Mouse (Mus musculus) layer of hippocampus, adult 9-10 months (tissue): ENCODE results near the gene Gm3173.
"Not testable (repeated sequence)": the region's sequence is repeated elsewhere in the genome, so short reads cannot be mapped to it uniquely, and the experiment has no call there.

Source experiments
- DNase-seq: peaks from one replicate; pipeline ENCODE4 v3.0.0; 2022; ENCODE audit warnings: low spot score

Gene Gm3173

DNA sequence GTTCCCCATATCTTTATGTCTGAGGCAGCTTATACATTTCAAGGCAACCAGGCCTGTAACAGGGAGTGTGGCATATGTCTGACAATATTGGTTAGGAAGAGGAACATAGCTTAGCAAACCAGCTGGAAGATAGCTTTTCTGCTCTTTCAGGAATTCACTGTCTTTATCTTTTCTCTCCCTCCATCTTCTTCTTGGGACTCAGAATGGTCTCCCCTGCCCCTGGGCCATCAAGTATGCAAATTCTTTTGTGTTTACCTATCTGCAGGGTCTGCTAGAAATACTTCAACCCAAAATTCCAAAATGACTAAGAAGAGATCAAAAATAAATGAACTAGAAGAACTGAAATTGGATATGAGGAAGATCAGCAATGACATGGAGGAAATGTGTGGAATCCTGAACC lies at the start of gene Gm3173:
TSS of gene Gm3173 (plus strand) at position 301 of the 400 bp plus-strand sequence.
- DNase-seq = not testable (repeated sequence)

DNA sequence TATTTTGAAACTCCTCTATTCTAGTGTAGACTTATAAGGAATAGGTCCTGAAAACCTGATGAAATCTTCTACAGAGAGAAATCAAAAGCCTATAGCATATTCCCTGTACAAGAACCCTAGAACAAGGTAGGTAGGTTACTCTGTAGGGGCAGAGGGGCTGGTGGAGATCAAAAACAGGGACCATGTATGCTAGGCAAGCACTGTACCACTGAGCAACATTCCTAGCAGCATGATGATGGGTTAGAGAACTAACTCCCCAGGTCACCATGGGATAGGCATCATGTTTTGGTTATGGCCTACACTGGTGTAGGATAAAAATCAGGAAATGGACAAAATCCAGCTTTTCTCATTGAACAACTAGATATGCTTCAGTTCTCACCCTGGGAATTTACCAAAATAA lies 45.2 kb upstream of the Gm3173 start:
- DNase-seq = not testable (repeated sequence)

- not testable (repeated sequence) for DNase-seq
These were observed 37.8 kb upstream of the Gm3173 start for GRCm38 (mm10) chr14:4392841-4393530.

GRCm38 (mm10) chr14:4397226-4397625 lies 33.6 kb upstream of the Gm3173 start, which contains the start of gene Gm3159:
Gene Gm3159, plus strand, starts transcription at chr14:4397526.
- not testable (repeated sequence) for DNase-seq

DNA sequence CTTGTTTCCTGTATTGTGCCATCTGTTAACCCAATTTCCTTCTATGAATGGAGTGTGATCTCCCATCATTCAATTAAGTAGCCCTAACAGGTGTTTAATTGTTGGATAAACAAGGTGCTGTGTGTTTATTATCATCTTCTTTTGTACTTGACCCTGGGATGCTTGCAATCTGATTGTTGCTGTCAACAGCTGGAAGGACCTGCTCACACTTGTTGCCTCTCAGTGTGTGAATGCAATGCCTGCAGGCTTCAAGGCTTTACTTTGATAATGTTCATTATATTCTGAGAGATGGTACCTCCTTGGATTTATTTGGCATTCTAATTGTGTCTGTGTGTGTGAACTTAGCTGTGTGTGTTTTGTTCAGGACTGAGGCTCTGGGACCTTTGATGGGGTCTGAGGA lies 32.2 kb upstream of the Gm3173 start:
- not testable (repeated sequence) for DNase-seq

DNA sequence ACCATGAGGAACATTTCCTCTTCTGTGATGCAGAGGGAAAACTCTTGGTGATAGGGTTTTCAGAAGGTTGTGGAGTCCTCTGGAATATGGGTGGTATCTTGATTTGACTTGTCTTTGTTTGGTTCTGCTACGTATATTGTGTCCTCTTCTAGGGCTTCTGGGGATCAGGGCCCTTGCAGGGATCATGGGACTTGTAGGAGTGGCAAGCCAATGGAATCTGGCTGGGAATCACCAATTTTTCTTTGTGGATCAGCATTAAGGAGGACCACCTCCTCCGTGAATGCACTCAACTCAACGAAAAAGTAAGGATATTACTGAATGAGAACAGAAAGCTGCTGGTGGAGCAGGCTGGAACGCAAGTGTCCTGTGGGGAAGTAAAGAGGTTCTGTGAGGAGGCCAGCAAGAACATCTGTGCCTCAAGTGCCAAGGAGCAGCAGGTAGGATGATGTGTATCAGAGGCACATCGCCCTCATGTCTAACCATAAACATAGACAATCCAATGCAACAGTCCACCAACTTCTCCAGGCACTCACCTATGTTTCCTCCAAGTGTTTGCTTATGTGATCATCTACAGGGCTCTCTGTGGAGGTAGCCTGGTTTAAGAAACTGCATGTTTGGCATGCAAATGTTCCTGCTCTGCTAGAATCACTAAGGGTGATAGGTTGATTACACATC lies 30.5 kb upstream of the Gm3173 start:
- DNase-seq = not testable (repeated sequence)

- DNase-seq = not testable (repeated sequence)
These were observed 29.5 kb upstream of the Gm3173 start for GRCm38 (mm10) chr14:4401245-4401644.

GRCm38 (mm10) chr14:4403840-4404239 lies 27.0 kb upstream of the Gm3173 start:
- DNase-seq = not testable (repeated sequence)

DNA sequence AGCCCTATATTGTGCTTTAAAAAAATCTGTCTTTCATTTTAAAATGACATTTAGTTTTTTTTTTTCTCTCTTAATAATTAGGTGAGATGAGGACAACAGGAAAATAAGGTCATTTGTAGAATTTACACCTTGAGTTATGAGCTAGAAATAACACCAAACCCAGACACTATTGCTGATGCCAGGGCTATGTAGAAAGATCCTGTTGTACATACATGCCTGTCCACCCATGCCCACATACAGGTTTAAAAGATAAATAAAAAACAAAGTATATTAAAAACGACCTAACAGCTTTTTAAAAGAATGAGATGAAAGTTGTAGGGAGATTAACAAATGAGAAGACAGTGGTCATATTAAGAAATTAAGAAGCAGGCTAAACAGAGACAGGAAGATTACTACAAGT lies 20.9 kb upstream of the Gm3173 start:
- not testable (repeated sequence) for DNase-seq

GRCm38 (mm10) chr14:4414965-4415835 lies 15.6 kb upstream of the Gm3173 start, which contains the start of gene Gm3164:
Gene Gm3164, plus strand, starts transcription at chr14:4415448.
- not testable (repeated sequence) for DNase-seq

DNA sequence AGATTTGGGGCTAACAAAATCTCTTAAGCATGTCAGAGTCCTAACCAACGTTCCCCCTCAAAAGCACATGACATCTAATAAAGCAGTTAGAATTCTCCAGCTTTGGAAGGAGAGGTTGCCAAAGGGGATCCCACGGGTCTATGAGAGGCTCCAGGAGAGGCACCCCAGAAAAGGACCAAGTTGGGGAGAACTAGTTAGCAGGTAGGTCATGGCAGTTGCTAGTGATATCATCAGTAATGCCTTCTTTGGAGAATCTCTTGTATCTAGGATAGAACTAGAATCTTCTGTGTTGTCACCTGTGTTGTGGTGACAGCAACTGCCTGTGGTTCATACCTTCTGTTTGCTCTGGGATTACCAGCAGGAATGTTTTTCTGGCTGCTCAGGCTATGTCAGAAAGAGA lies 50.7 kb downstream of the Gm3173 start, which contains the start of gene Gm3182:
TSS of gene Gm3182 (plus strand) at position 301 of the 400 bp plus-strand sequence.
- not testable (repeated sequence) for DNase-seq

GRCm38 (mm10) chr14:4499425-4499824 lies 68.6 kb downstream of the Gm3173 start:
- not testable (repeated sequence) for DNase-seq

DNA sequence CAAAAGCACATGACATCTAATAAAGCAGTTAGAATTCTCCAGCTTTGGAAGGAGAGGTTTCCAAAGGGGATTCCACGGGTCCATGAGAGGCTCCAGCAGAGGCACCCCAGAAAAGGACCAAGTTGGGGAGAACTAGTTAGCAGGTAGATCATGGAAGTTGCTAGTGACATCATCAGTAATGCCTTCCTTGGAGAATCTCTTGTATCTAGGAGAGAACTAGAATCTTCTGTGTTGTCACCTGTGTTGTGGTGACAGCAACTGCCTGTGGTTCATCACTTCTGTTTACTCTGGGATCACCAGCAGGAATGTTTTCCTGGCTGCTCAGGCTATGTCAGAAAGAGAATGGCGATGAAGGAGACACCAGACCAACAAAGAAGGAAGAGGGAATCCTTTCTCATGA lies 124.3 kb downstream of the Gm3173 start, which contains the start of gene Gm3047:
TSS of gene Gm3047 (plus strand) at position 301 of the 400 bp plus-strand sequence.
- not testable (repeated sequence) for DNase-seq
